Mouse (Mus musculus) kidney, embryonic 14.5 days (tissue): ENCODE results near the gene Nyx. TPM values are rescaled to one million over a fixed set of nuclear protein-coding genes. Genes with fewer than 3 reads are reported as not detected.

Experiments
- ATAC-seq: fragments of 200-750 bp; cut with Nextera tagmentation; 2 replicates; pipeline ENCODE4 v1.8.0; 2017; ENCODE audit warnings: moderate number of reproducible peaks, mild to moderate bottlenecking, moderate TSS enrichment, moderate library complexity; ENCODE audit not compliant: low FRiP score, low TSS enrichment
- H3K27ac ChIP-seq: fragments of 300-500 bp; sonication (generic); 2 replicates; pipeline ENCODE4 v1.5.1; 2014; ENCODE audit warnings: low read depth, mild to moderate bottlenecking, low read length, moderate library complexity, mixed read lengths
- H3K27me3 ChIP-seq: fragments of 300-500 bp; sonication (generic); 2 replicates; pipeline ENCODE4 v1.6.1; 2014; ENCODE audit warnings: mild to moderate bottlenecking, low read length; ENCODE audit not compliant: control insufficient read depth, insufficient read depth
- H3K36me3 ChIP-seq: fragments of 300-500 bp; sonication (generic); 2 replicates; pipeline ENCODE4 v1.6.1; 2014; ENCODE audit warnings: low read length, mixed read lengths; ENCODE audit not compliant: control insufficient read depth, insufficient read depth
- H3K4me1 ChIP-seq: fragments of 300-500 bp; sonication (generic); 2 replicates; pipeline ENCODE4 v1.6.1; 2014; ENCODE audit warnings: low read length, mixed read lengths; ENCODE audit not compliant: control insufficient read depth, insufficient read depth
- H3K4me2 ChIP-seq: fragments of 300-500 bp; sonication (generic); replicated peaks from 2 replicates; pipeline ENCODE4 v1.6.1; 2014; ENCODE audit warnings: low read depth, mild to moderate bottlenecking, low read length
- H3K4me3 ChIP-seq: fragments of 300-500 bp; sonication (generic); 2 replicates; pipeline ENCODE4 v1.5.1; 2014; ENCODE audit warnings: mild to moderate bottlenecking, low read length
- H3K9ac ChIP-seq: fragments of 300-500 bp; sonication (generic); 2 replicates; pipeline ENCODE4 v1.6.1; 2014; ENCODE audit warnings: low read depth, mild to moderate bottlenecking, low read length, moderate library complexity
- H3K9me3 ChIP-seq: fragments of 300-500 bp; sonication (generic); 2 replicates; pipeline ENCODE4 v1.6.1; 2016; ENCODE audit warnings: low read length; ENCODE audit not compliant: control insufficient read depth
- WGBS: fragments of 180-500 bp; shearing (Covaris S2); extraction: QIAGEN DNeasy Blood & Tissue Kit; methylation state at CpG from one replicate; pipeline ENCODE4 v1.1.7; 2014; 5-methylcytosine and 5-hydroxymethylcytosine counted together
- polyA plus RNA-seq: library from polyadenylated mRNA; unstranded; fragments of >200 nt; fragmentation: Nextera tagmentation; extraction: Ambion mirVana; gene quantifications from 2 replicates; pipeline ENCODE4 v1.2.1, GENCODE M21; 2014

Nyx gene
- polyA plus RNA-seq, 1 experiment from 2014 or later, result not detected

GRCm38 (mm10) chrX:13467121-13467571, 1.2 kb downstream of the Nyx start:
- peaks cover 3% of the 10 kb centered on the region; the same call in 1 of the 2 replicates for H3K27me3 ChIP-seq
- ATAC-seq, result no peak

DNA sequence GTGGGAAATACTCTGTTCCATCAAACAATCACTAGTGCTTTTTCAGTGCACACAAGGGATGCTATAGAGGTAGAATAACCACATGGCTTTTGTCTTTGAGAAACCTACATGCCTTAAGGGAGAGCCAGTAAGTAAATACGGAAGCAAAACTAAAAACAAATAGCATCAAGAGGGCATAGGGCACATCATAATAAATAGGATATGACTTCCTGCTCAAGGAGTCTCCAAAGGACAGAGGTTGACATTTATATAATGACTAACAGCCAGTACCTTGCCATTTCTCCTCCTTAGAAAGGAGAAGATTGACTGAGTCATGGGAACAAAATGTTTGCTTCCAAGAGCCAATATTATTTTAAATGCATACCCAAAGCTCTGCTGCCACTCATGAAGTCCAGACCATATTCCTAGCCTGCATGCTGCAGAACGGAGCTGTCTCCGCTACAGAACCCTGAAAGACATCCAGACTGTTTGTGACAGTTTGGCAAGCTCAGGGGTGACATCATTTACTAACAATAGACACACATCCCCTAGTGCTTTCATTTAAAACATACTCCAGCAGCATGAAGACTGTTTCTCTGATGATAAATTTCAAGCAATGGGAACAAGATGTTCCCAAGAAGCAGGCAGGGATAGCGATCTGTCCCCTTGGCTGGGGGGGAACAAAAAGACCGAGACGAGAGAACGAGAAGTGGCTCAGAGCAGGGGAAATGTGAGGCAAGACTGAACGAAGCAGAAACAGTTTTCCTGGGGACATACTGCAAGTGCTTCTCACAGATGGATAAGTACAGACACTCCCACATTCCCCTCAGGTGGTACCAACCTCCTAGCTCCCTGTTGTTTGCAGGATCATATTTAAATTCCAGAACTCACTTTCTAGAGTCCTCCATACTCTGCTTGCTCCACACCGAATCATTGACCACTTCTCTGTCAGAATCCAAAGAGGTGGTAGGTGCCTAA, 3.5 kb downstream of the Nyx start:
- no peak for ATAC-seq
- 74% methylated on average over 9 of the region's 9 CpGs for WGBS

More at GRCm38 (mm10) chrX:13467121-13467571, 1.2 kb downstream of the Nyx start:
- Histone ChIP-seq H3K9me3 (no peaks in the 10 kb centered on the region), H3K36me3 (no peaks in the 10 kb centered on the region), H3K4me1 (no peaks in the 10 kb centered on the region), H3K9ac (no peak overlapping the region), H3K4me3 (no peak overlapping the region), H3K4me2 (no peak overlapping the region), H3K27ac (no peak overlapping the region)
- 73% methylated on average over 6 of the region's 6 CpGs for WGBS

GRCm38 (mm10) chrX:13471925-13472324, 6.0 kb downstream of the Nyx start:
- Histone ChIP-seq H3K9ac (no peak overlapping the region), H3K4me1 (no peaks in the 10 kb centered on the region), H3K4me2 (no peak overlapping the region), H3K27me3 (no peaks in the 10 kb centered on the region), H3K36me3 (no peaks in the 10 kb centered on the region), H3K9me3 (no peaks in the 10 kb centered on the region), H3K4me3 (no peak overlapping the region), H3K27ac (no peak overlapping the region)
- WGBS, result 79% methylated on average over 3 of the region's 3 CpGs
- no peak for ATAC-seq

More for the DNA sequence above, 3.5 kb downstream of the Nyx start:
- no peaks in the 10 kb centered on the region for H3K4me1 ChIP-seq
- H3K4me2 ChIP-seq, result no peak overlapping the region
- no peaks in the 10 kb centered on the region for H3K9me3 ChIP-seq
- H3K4me3 ChIP-seq, result no peak overlapping the region
- H3K27ac ChIP-seq, result no peak overlapping the region
- no peaks in the 10 kb centered on the region for H3K36me3 ChIP-seq
- H3K9ac ChIP-seq, result no peak overlapping the region
- H3K27me3 ChIP-seq, result no peaks in the 10 kb centered on the region

DNA sequence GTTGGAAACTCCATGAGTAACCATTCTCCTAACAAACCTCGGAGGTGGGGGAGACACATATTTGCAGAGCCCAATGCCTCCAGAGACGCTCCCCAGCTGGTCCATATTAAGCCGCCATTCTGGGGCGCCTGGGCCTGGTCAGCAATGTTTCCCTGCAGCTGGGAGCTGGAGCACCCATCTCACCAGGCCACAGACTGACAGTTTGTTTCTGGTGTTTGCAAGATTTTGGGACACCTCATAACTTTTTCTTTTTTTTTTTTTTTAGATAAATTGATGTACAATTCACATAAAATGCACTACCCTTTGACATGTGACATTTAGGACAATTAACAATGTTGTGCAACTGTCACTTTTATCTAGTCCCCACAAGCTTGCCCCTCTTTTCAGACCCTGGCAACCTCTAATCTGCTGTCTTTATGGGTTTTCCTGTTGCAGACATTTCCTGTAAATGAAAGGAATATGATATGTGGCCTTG, 6.9 kb downstream of the Nyx start:
- 73% methylated on average over 4 of the region's 4 CpGs for WGBS
- Histone ChIP-seq H3K4me1 (no peaks in the 10 kb centered on the region), H3K9me3 (no peaks in the 10 kb centered on the region), H3K9ac (no peak overlapping the region), H3K4me3 (no peak overlapping the region), H3K36me3 (no peaks in the 10 kb centered on the region), H3K27ac (no peak overlapping the region), H3K27me3 (no peaks in the 10 kb centered on the region; the same call in 1 of the 2 replicates), H3K4me2 (no peak overlapping the region)
- ATAC-seq, result no peak

- Histone ChIP-seq H3K36me3 (no peaks in the 10 kb centered on the region), H3K9ac (no peak overlapping the region), H3K4me1 (no peaks in the 10 kb centered on the region), H3K4me2 (no peak overlapping the region), H3K4me3 (no peak overlapping the region), H3K27me3 (no peaks in the 10 kb centered on the region; the same call in 1 of the 2 replicates), H3K27ac (no peak overlapping the region), H3K9me3 (no peaks in the 10 kb centered on the region)
- ATAC-seq, result no peak
- WGBS, result 67% methylated on average over 1 of the region's 1 CpGs
Observed at GRCm38 (mm10) chrX:13475382-13475781, 9.5 kb downstream of the Nyx start.

GRCm38 (mm10) chrX:13477596-13477995, 11.7 kb downstream of the Nyx start:
- no peaks in the 10 kb centered on the region for H3K36me3 ChIP-seq
- H3K27me3 ChIP-seq, result no peaks in the 10 kb centered on the region; the same call in 1 of the 2 replicates
- no peak overlapping the region for H3K27ac ChIP-seq
- H3K4me2 ChIP-seq, result no peak overlapping the region
- no peaks in the 10 kb centered on the region for H3K4me1 ChIP-seq
- no peaks in the 10 kb centered on the region for H3K9me3 ChIP-seq
- 68% methylated on average over 2 of the region's 2 CpGs for WGBS
- ATAC-seq, result no peak
- H3K9ac ChIP-seq, result no peak overlapping the region
- H3K4me3 ChIP-seq, result no peak overlapping the region

DNA sequence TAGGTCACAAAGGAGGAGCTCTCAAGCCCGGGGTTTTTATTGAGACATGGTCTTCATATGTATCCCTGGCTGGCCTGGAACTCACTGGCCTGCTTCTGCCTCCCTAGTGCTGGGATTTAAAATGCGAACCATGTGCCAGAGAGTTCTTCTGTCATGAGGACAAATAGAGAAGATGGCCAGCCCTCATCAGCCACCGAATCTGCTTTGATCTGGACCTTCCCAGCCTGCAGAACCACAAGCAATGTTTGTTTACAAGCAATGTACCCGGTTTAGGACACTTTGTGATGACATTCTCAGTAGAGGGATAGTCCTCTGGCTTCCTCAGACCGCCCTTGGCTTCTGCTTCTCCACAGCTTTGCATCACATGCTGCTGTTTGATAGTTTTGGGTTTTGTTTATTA, 12.4 kb downstream of the Nyx start:
- Histone ChIP-seq H3K27me3 (no peaks in the 10 kb centered on the region; the same call in 1 of the 2 replicates), H3K9ac (no peak overlapping the region), H3K4me3 (no peak overlapping the region), H3K27ac (no peak overlapping the region), H3K4me1 (no peaks in the 10 kb centered on the region), H3K36me3 (no peaks in the 10 kb centered on the region), H3K9me3 (no peaks in the 10 kb centered on the region), H3K4me2 (no peak overlapping the region)
- 65% methylated on average over 5 of the region's 5 CpGs for WGBS
- ATAC-seq, result no peak

GRCm38 (mm10) chrX:13479570-13479969, 13.7 kb downstream of the Nyx start:
- no peak overlapping the region for H3K4me2 ChIP-seq
- ATAC-seq, result no peak

GRCm38 (mm10) chrX:13482576-13482975, 16.7 kb downstream of the Nyx start:
- no peak overlapping the region for H3K27ac ChIP-seq
- H3K4me1 ChIP-seq, result no peaks in the 10 kb centered on the region
- no peak overlapping the region for H3K4me2 ChIP-seq
- no peaks in the 10 kb centered on the region; the same call in 1 of the 2 replicates for H3K27me3 ChIP-seq
- peaks cover 6% of the 10 kb centered on the region; the same call in 1 of the 2 replicates for H3K9me3 ChIP-seq
- no peaks in the 10 kb centered on the region for H3K36me3 ChIP-seq
- no peak overlapping the region for H3K4me3 ChIP-seq
- WGBS, result 87% methylated on average over 1 of the region's 1 CpGs
- no peak for ATAC-seq
- H3K9ac ChIP-seq, result no peak overlapping the region

More at GRCm38 (mm10) chrX:13479570-13479969, 13.7 kb downstream of the Nyx start:
- Histone ChIP-seq H3K27me3 (no peaks in the 10 kb centered on the region; the same call in 1 of the 2 replicates), H3K9me3 (no peaks in the 10 kb centered on the region), H3K4me3 (no peak overlapping the region), H3K9ac (no peak overlapping the region), H3K27ac (no peak overlapping the region), H3K4me1 (no peaks in the 10 kb centered on the region), H3K36me3 (no peaks in the 10 kb centered on the region)
